Mouse (Mus musculus) right cerebral cortex, adult 18-20 months (tissue): Measurements from ENCODE around the gene Fam161a.
"Not testable (repeated sequence)": the region's sequence is repeated elsewhere in the genome, so short reads cannot be mapped to it uniquely, and the experiment has no call there.

Experiments used
- DNase-seq: peaks from one replicate; pipeline ENCODE4 v3.0.0; 2022; ENCODE audit warnings: mixed read lengths

Gene Fam161a

DNA sequence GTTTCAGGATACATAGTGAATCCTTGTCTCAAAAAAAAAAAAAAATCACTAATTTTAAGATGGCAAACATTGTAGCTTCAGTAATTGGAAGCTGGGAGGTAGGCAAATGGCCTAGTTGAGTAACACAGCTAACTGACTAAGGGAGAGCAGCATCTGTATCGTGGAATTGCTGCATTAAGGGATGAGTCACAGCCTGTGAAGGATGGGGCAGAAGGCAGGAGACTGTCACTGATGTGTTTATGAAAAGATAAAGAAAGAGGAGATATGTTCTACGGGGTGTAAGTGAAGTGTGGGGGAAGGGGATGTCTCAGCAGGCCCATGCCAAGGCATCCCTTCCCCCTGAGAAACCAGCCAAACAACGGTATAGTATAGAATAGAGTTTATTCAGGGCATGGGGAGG is 56.5 kb downstream of the Fam161a start:
- DNase-seq, result peak; percentile 56

DNA sequence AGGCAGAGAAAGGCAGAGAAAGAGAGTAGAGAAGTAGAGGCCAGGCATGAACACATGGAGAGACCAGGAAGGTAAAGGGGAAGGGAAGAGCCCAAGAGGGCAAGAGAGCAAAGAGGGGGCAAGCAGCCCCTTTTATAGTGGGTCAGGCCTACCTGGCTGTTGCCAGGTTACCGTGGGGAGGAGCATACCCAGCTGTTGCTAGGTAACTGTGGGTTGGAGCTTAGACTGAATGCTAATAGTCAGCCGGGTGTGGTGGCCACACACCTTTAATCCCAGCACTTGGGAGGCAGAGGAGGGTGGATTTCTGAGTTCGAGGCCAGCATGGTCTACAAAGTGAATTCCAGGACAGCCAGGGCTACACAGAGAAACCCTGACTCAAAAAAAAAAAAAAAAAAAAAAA is 56.9 kb downstream of the Fam161a start:
- DNase-seq, result not testable (repeated sequence)

DNA sequence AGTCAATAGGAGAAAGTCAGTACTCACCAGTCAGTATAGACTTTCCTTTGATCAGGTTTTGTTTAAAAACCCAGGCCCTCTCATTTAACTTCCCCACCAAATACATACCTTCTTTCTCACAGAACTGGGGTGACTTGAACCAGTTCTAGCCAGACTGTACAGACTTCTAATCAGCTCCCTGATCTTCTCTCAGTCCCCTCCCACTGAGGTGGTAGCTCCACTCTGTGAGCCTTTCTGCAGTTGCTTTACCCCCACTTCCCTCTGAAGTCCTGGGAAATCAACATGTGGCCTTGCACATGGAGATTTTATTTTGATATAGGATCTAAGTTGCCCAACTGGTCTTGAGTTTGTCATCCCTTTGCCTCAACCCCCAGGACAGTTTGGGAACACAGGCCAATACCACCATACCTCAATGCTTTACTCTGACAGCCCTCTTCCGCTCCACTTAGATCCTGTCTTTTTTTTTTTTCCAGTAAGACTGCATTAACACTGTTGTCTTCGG is 57.9 kb downstream of the Fam161a start:
- DNase-seq, result no peak

DNA sequence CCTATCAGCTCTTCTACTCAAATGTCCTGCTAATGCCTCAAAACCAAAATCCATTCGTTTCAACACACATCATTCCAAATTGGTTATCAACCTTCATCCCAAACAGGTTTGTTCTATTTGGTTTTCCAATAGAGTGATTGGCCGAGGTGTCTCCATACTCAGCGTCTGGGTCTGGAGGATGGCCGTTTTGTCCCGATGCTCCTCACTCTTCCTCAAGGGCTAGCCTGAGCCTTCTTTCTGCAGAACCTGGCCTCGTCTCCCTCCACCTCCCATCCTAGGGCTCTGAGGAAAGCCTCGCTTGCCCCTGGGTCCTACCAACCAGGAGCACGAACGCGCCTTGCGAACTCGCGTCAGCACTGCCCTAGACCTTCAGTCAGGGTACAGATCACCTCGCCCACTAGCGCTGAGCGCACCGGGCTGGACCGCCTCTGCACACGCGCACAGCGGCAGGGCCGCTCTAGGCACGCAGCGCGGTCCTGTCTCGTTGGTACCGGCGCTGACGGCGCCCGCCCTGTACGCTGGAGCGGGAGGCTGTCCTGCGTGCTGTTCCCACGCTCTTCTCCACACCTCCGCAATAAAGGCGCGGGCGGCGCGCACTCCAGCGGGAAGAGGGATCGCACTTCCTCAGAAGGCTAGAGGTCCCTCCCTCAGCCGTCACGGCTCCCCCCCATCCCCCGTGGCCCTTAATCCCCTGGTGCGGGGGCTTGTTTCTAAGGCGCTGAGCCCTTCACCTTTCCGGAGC is 60.2 kb downstream of the Fam161a start:
- DNase-seq, result peak; percentile 93

DNA sequence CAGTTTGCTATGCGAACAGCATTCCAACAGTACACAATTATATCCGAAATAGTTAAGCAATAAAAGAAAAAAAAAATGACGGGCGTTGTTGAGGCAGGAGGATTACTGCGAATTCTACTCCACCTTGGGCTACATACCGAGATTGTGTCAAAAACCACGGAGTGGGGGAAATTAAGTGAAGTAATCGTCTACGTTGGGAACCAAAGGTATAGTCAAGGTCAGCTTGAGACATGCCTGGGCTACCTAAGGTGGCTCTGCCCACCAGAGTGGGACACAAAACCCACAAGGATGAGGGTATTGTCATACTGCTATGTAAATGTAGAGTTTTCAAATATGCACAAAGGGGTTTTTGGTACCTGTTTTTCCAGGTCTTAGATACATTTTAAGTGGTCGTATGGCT is 60.9 kb downstream of the Fam161a start:
- no peak for DNase-seq

GRCm38 (mm10) chr11:23068986-23069385 is 61.7 kb downstream of the Fam161a start:
- not testable (repeated sequence) for DNase-seq

GRCm38 (mm10) chr11:23074841-23075240 is 67.5 kb downstream of the Fam161a start:
- DNase-seq, result peak; percentile 71

GRCm38 (mm10) chr11:23078541-23078940 is 71.2 kb downstream of the Fam161a start:
- no peak for DNase-seq
